Mouse (Mus musculus) G1E (cell line): ENCODE measurements around the gene Ces1h. TPM values are rescaled to one million over a fixed set of nuclear protein-coding genes. Genes with fewer than 3 reads are reported as not detected.
"Not testable (repeated sequence)": the region's sequence is repeated elsewhere in the genome, so short reads cannot be mapped to it uniquely, and the experiment has no call there.

Source experiments
- ATAC-seq: 2 replicates; pipeline ENCODE4 v1.8.0; 2016; ENCODE audit warnings: mild to moderate bottlenecking; ENCODE audit not compliant: insufficient number of reproducible peaks, poor library complexity, low FRiP score, severe bottlenecking; ENCODE audit errors: extremely low read depth
- DNase-seq: peaks from one replicate; pipeline ENCODE4 v3.0.0; 2012; ENCODE audit warnings: low spot score
- H3K27me3 ChIP-seq: 2 replicates; pipeline ENCODE4 v1.6.1; 2012; ENCODE audit warnings: mild to moderate bottlenecking, low read length, inconsistent platforms; ENCODE audit not compliant: insufficient read depth
- H3K36me3 ChIP-seq: replicated peaks from 2 replicates; pipeline ENCODE3; 2012; ENCODE audit warnings: mild to moderate bottlenecking, inconsistent platforms
- H3K4me1 ChIP-seq: 2 replicates; pipeline ENCODE4 v1.6.1; 2012; ENCODE audit warnings: low read depth, low read length, inconsistent platforms, mixed read lengths; ENCODE audit not compliant: insufficient read depth
- H3K4me3 ChIP-seq: 2 replicates; pipeline ENCODE4 v1.5.1; 2012; ENCODE audit warnings: low read depth, mild to moderate bottlenecking, inconsistent platforms, low read length, moderate library complexity, mixed read lengths
- H3K9me3 ChIP-seq: replicated peaks from 2 replicates; pipeline ENCODE4 v1.6.1; 2012; ENCODE audit warnings: inconsistent platforms
- CTCF ChIP-seq: IDR thresholded peaks from 2 replicates; pipeline ENCODE4 v1.5.1; 2012; ENCODE audit warnings: low read depth, low read length, inconsistent platforms, mixed read lengths
- GATA1 ChIP-seq: IDR thresholded peaks from 2 replicates; pipeline ENCODE4 v1.6.1; 2012; ENCODE audit warnings: borderline replicate concordance, low read length, inconsistent platforms, mixed read lengths
- GATA2 ChIP-seq: IDR thresholded peaks from 2 replicates; pipeline ENCODE4 v1.6.1; 2012; ENCODE audit warnings: low read depth, low read length, inconsistent platforms, borderline replicate concordance
- POLR2AphosphoS5 ChIP-seq: IDR thresholded peaks from 2 replicates; pipeline ENCODE4 v1.6.1; 2012; ENCODE audit warnings: low read depth, low read length, inconsistent platforms; ENCODE audit not compliant: insufficient replicate concordance
- TAL1 ChIP-seq: conservative IDR thresholded peaks from 2 replicates; pipeline ENCODE4 v1.6.1; 2012; ENCODE audit warnings: low read depth, low read length, inconsistent platforms, mixed read lengths
- polyA plus RNA-seq: library from polyadenylated mRNA; stranded (reverse); fragments of >175 nt; gene quantifications from 2 replicates; pipeline ENCODE4 v1.2.3, GENCODE M21; 2012
- total RNA-seq, 2 experiments: library from RNA; stranded (forward) in 1 of 2; stranded (reverse) in 1 of 2; fragments of 200-1000 nt in 1 of 2; fragments of >200 nt in 1 of 2; fragmentation: Nextera tagmentation in 1 of 2; gene quantifications; 2 replicates each; pipeline ENCODE4 v1.2.3; 2014 to 2017

Gene Ces1h
- total RNA-seq (2014; fragmentation: Nextera tagmentation) (not detected in 2 replicates), total RNA-seq (2017) (not detected in 2 replicates), polyA plus RNA-seq (not detected in 2 replicates)

GRCm38 (mm10) chr8:93379625-93380024 lies at the start of gene Ces1h:
Gene Ces1h (minus strand): TSS chr8:93379725.
- Histone ChIP-seq H3K9me3 (peaks cover 14% of the 10 kb centered on the region), H3K27me3 (no peaks in the 10 kb centered on the region), H3K4me1 (no peaks in the 10 kb centered on the region), H3K4me3 (no peak within 1 kb of the TSS), H3K36me3 (no peaks in the 10 kb centered on the region)
- DNase-seq, result no peak
- TF ChIP-seq GATA1 (no peak), TAL1 (no peak), CTCF (no peak), GATA2 (no peak), POLR2AphosphoS5 (no peak)
- ATAC-seq, result no peak

- peaks cover 36% of the 10 kb centered on the region for H3K9me3 ChIP-seq
- H3K4me3 ChIP-seq, result no peak overlapping the region; the same call in 1 of the 2 replicates
- TF ChIP-seq GATA2, result no peak
- no peak for DNase-seq
- no peaks in the 10 kb centered on the region for H3K36me3 ChIP-seq
- H3K27me3 ChIP-seq, result no peaks in the 10 kb centered on the region
- H3K4me1 ChIP-seq, result no peaks in the 10 kb centered on the region
- no peak for ATAC-seq
Measured at GRCm38 (mm10) chr8:93427195-93427594, 47.7 kb upstream of the Ces1h start.

GRCm38 (mm10) chr8:93415387-93415786 lies 35.9 kb upstream of the Ces1h start:
- H3K27me3 ChIP-seq, result no peaks in the 10 kb centered on the region
- no peak overlapping the region for H3K4me3 ChIP-seq
- H3K4me1 ChIP-seq, result no peaks in the 10 kb centered on the region
- DNase-seq (no peak), ATAC-seq (no peak)
- H3K9me3 ChIP-seq, result peaks cover 42% of the 10 kb centered on the region
- TF ChIP-seq GATA2 (no peak), POLR2AphosphoS5 (no peak), CTCF (no peak), TAL1 (no peak), GATA1 (no peak)
- H3K36me3 ChIP-seq, result no peaks in the 10 kb centered on the region

DNA sequence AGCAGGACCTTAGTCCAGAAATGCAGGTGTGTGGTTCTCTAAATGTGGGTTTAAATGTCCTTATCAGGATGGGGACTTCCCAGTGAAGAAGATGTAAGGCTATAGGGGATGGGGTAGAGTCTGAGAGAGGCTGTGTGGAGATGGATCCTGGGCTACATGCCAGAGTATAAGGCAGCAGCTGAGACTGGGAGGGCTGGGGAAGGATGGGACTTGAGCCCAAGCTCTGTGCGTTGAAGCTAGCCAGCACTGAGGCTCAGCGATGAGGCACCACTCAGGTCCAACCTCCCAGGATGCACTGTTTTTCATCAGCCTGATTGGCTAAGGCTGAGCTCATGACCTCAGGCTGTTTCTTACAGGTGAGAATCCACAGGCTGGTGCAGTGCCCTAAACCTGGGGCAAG lies 29.3 kb upstream of the Ces1h start:
- no peak overlapping the region for H3K4me3 ChIP-seq
- no peak for ATAC-seq
- H3K4me1 ChIP-seq, result no peaks in the 10 kb centered on the region
- no peaks in the 10 kb centered on the region for H3K27me3 ChIP-seq
- no peak for TF ChIP-seq GATA1
- no peak for TF ChIP-seq POLR2AphosphoS5
- TF ChIP-seq GATA2, result no peak
- TF ChIP-seq TAL1, result no peak
- no peak for TF ChIP-seq CTCF
- peaks cover 40% of the 10 kb centered on the region for H3K9me3 ChIP-seq
- DNase-seq, result no peak
- no peaks in the 10 kb centered on the region for H3K36me3 ChIP-seq

DNA sequence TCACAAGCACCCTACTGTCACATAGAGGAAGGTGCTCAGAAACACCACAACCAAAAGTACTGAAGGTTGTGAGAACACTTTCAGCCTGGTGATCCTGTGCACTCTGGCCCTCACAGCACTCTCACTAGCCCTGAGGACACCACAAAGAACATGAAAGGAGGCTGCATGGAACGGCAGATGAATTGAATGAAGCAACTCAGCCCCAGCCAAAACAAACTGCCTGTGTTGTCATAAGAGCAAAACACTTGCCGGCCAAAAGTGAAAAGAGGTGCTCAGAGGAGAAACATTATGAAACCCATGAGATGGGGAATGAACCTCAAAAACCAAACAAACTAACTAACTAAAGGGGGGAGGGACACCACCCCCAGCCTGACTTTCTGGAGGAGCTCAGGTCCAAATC lies 20.2 kb upstream of the Ces1h start:
- no peak for ATAC-seq
- no peaks in the 10 kb centered on the region for H3K27me3 ChIP-seq

DNA sequence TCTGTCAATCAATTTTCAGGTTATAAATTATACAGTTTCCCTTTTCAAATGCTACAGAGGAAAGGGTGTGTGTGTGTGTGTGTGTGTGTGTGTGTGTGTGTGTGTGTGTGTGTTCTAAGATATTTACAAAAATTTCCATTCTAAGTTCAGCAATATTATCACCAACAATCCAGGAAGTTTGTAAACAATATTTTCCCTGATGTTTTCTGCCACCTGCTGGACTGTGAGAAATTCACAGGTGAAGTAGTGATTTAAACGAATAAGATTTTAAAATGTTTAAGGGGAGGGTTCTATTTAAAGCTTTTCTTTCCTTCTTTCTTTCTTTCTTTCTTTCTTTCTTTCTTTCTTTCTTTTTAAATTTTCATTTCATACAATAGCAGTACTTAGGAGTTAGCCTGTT lies 18.5 kb upstream of the Ces1h start:
- H3K4me1 ChIP-seq, result no peaks in the 10 kb centered on the region
- H3K36me3 ChIP-seq, result no peaks in the 10 kb centered on the region
- peaks cover 23% of the 10 kb centered on the region for H3K9me3 ChIP-seq
- TF ChIP-seq TAL1, result no peak
- no peak for TF ChIP-seq GATA2
- TF ChIP-seq POLR2AphosphoS5, result no peak
- no peak for TF ChIP-seq GATA1
- no peak for TF ChIP-seq CTCF
- no peaks in the 10 kb centered on the region for H3K27me3 ChIP-seq
- DNase-seq (no peak), ATAC-seq (no peak)
- H3K4me3 ChIP-seq, result no peak overlapping the region

More for the DNA sequence above, 20.2 kb upstream of the Ces1h start:
- H3K36me3 ChIP-seq, result no peaks in the 10 kb centered on the region
- DNase-seq, result no peak
- H3K9me3 ChIP-seq, result peaks cover 26% of the 10 kb centered on the region
- TF ChIP-seq GATA1 (no peak), GATA2 (no peak), CTCF (no peak), POLR2AphosphoS5 (no peak), TAL1 (no peak)
- no peak overlapping the region for H3K4me3 ChIP-seq
- H3K4me1 ChIP-seq, result no peaks in the 10 kb centered on the region

- not testable (repeated sequence) for H3K4me3 ChIP-seq, H3K4me1 ChIP-seq, H3K36me3 ChIP-seq, ATAC-seq, H3K27me3 ChIP-seq, DNase-seq
- peaks cover 27% of the 10 kb centered on the region for H3K9me3 ChIP-seq
Measured at GRCm38 (mm10) chr8:93394079-93394619, 14.6 kb upstream of the Ces1h start.
